Mouse (Mus musculus): ENCODE results near the gene Naa16. TPM values are rescaled to one million over a fixed set of nuclear protein-coding genes. Genes with fewer than 3 reads are reported as not detected.

Naa16 gene
- polyA plus RNA-seq, 1 experiment from 2014 or later: 37.8 TPM

GRCm38 (mm10) chr14:79314245-79315010 is 76.2 kb downstream of the Naa16 start:
- no peak overlapping the region for H3K9ac ChIP-seq (replicated peaks; ENCODE audit: low read length)
- H3K27me3 ChIP-seq (ENCODE audit: insufficient read depth, low read length): no peaks in the 10 kb centered on the region
- no peak overlapping the region for H3K4me2 ChIP-seq (replicated peaks; ENCODE audit: low read depth, low read length)
- H3K4me3 ChIP-seq (ENCODE audit: low read length): no peak overlapping the region
- no peaks in the 10 kb centered on the region for H3K36me3 ChIP-seq (ENCODE audit: insufficient read depth, low read length)
- no peaks in the 10 kb centered on the region for H3K9me3 ChIP-seq (ENCODE audit: low read length)
- no peak overlapping the region for H3K27ac ChIP-seq (ENCODE audit: low read length)
- no peak for ATAC-seq (ENCODE audit: low FRiP score, low TSS enrichment)
- H3K4me1 ChIP-seq (ENCODE audit: insufficient read depth, low read length): no peaks in the 10 kb centered on the region
- 88% methylated on average over 12 of the region's 12 CpGs for WGBS

GRCm38 (mm10) chr14:79313439-79314175 is 77.0 kb downstream of the Naa16 start:
- Histone ChIP-seq H3K9me3 (ENCODE audit: low read length) (no peaks in the 10 kb centered on the region), H3K27ac (ENCODE audit: low read length) (no peak overlapping the region), H3K36me3 (ENCODE audit: insufficient read depth, low read length) (no peaks in the 10 kb centered on the region), H3K9ac (replicated peaks; ENCODE audit: low read length) (no peak overlapping the region), H3K4me3 (ENCODE audit: low read length) (no peak overlapping the region), H3K4me1 (ENCODE audit: insufficient read depth, low read length) (no peaks in the 10 kb centered on the region), H3K27me3 (ENCODE audit: insufficient read depth, low read length) (no peaks in the 10 kb centered on the region), H3K4me2 (replicated peaks; ENCODE audit: low read depth, low read length) (no peak overlapping the region)
- ATAC-seq (ENCODE audit: low FRiP score, low TSS enrichment): no peak
- 69% methylated on average over 8 of the region's 8 CpGs for WGBS

DNA sequence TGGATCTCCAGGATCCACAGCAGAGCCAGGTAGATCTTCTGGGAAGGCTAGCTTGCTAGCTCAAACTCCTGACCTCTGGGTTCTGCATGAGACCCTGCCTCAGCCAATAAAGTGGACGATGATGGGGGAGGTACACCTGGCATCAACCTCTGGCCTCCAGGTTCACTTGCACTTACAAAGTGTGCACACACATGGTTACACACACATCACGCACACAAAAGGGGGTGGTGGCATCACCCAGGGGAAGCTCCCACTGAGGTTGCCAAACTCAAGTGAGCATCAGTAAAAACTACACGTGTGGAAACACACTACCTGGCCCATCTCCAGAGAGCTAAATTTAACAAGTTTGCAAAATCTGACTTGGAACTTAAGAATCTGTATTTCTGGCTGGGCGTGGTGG is 77.9 kb downstream of the Naa16 start:
- H3K27ac ChIP-seq (ENCODE audit: low read length): no peak overlapping the region
- no peaks in the 10 kb centered on the region for H3K27me3 ChIP-seq (ENCODE audit: insufficient read depth, low read length)
- H3K9ac ChIP-seq (replicated peaks; ENCODE audit: low read length): no peak overlapping the region
- no peak overlapping the region for H3K4me3 ChIP-seq (ENCODE audit: low read length)
- WGBS: 80% methylated on average over 4 of the region's 4 CpGs
- H3K4me2 ChIP-seq (replicated peaks; ENCODE audit: low read depth, low read length): no peak overlapping the region
- no peak for ATAC-seq (ENCODE audit: low FRiP score, low TSS enrichment)
- H3K36me3 ChIP-seq (ENCODE audit: insufficient read depth, low read length): no peaks in the 10 kb centered on the region
- no peaks in the 10 kb centered on the region for H3K4me1 ChIP-seq (ENCODE audit: insufficient read depth, low read length)
- H3K9me3 ChIP-seq (ENCODE audit: low read length): no peaks in the 10 kb centered on the region

DNA sequence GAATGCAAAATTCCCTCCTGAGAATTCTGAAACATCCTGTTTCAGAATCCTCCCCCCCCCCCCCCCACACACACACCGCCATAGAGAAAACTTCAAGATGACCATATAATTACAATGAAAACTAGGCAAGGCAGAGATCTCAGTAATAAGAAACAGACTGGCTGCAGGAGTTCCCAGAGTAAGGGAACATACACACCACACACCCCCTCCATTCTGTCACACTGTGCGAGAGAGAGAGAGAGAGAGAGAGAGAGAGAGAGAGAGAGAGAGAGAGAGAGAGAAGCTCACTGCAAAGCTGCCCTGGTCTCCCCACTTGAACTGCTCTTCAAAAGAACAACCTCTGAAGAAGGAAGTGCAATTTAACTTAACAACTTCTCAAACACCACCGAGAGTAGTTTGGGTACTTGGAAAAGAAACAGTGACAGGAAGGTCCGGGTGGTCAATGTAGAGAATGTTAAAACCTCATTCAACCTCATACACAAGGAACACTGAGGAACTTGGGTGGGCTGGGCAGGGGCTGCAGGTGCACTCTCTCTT is 78.6 kb downstream of the Naa16 start:
- ATAC-seq (ENCODE audit: low FRiP score, low TSS enrichment): no peak
- no peak overlapping the region for H3K27ac ChIP-seq (ENCODE audit: low read length)
- no peaks in the 10 kb centered on the region for H3K9me3 ChIP-seq (ENCODE audit: low read length)
- no peak overlapping the region for H3K9ac ChIP-seq (replicated peaks; ENCODE audit: low read length)
- H3K27me3 ChIP-seq (ENCODE audit: insufficient read depth, low read length): no peaks in the 10 kb centered on the region
- WGBS: 29% methylated on average over 4 of the region's 4 CpGs
- H3K4me1 ChIP-seq (ENCODE audit: insufficient read depth, low read length): no peaks in the 10 kb centered on the region
- no peaks in the 10 kb centered on the region for H3K36me3 ChIP-seq (ENCODE audit: insufficient read depth, low read length)
- H3K4me3 ChIP-seq (ENCODE audit: low read length): no peak overlapping the region
- H3K4me2 ChIP-seq (replicated peaks; ENCODE audit: low read depth, low read length): no peak overlapping the region

DNA sequence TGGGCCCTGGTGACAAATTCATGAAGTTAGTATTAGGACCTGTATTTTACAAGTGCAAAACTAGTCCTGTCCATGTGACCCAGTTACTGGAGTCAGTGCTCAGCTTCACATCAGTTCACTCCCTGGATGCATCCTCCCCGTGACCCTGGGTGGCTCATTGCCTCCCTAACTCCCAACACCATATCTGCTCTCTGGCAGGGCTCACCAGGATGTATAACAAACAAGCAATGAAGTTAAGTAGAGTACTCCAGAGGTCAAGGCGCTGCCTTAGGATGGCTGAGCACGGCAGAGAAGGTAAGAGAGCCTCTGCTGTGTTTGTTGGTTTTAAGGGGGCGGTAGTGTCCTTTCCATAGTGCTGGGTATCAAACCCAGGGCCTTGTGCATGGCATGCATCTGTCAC is 81.5 kb downstream of the Naa16 start:
- Histone ChIP-seq H3K9me3 (ENCODE audit: low read length) (no peaks in the 10 kb centered on the region), H3K9ac (replicated peaks; ENCODE audit: low read length) (no peak overlapping the region), H3K27me3 (ENCODE audit: insufficient read depth, low read length) (no peaks in the 10 kb centered on the region), H3K4me3 (ENCODE audit: low read length) (no peak overlapping the region), H3K4me1 (ENCODE audit: insufficient read depth, low read length) (no peaks in the 10 kb centered on the region), H3K27ac (ENCODE audit: low read length) (no peak overlapping the region), H3K36me3 (ENCODE audit: insufficient read depth, low read length) (no peaks in the 10 kb centered on the region), H3K4me2 (replicated peaks; ENCODE audit: low read depth, low read length) (no peak overlapping the region)
- 47% methylated on average over 4 of the region's 4 CpGs for WGBS
- peak; percentile 27; the same call in 1 of the 2 replicates for ATAC-seq (ENCODE audit: low FRiP score, low TSS enrichment)

DNA sequence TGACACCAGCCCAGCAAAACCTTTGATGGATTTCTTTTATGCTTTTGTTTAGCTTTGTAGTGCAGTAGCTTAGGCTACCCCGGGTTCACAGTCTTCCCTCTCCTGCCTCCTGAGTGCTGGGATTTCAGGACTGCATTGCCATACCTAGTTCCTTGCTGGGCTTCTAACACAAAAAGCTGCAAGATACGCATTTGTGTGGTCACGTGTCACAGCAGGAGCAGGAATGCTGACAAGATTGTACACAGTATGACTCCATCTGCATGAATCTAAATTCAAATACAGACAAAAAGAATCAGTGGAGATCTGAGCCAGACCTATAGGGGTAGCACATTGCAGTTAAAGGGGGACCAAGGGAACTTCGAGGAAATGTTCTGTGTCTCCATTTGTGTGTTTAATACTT is 82.2 kb downstream of the Naa16 start:
- WGBS: 55% methylated on average over 4 of the region's 4 CpGs
- H3K4me2 ChIP-seq (replicated peaks; ENCODE audit: low read depth, low read length): no peak overlapping the region

GRCm38 (mm10) chr14:79307908-79308307 is 82.7 kb downstream of the Naa16 start:
- WGBS: 85% methylated on average over 5 of the region's 5 CpGs
- no peaks in the 10 kb centered on the region for H3K27me3 ChIP-seq (ENCODE audit: insufficient read depth, low read length)
- no peaks in the 10 kb centered on the region for H3K4me1 ChIP-seq (ENCODE audit: insufficient read depth, low read length)
- no peak overlapping the region for H3K4me2 ChIP-seq (replicated peaks; ENCODE audit: low read depth, low read length)
- no peak overlapping the region for H3K4me3 ChIP-seq (ENCODE audit: low read length)
- no peaks in the 10 kb centered on the region for H3K9me3 ChIP-seq (ENCODE audit: low read length)
- ATAC-seq (ENCODE audit: low FRiP score, low TSS enrichment): no peak
- H3K27ac ChIP-seq (ENCODE audit: low read length): no peak overlapping the region
- H3K36me3 ChIP-seq (ENCODE audit: insufficient read depth, low read length): no peaks in the 10 kb centered on the region
- H3K9ac ChIP-seq (replicated peaks; ENCODE audit: low read length): no peak overlapping the region

More for the DNA sequence above, 82.2 kb downstream of the Naa16 start:
- no peak overlapping the region for H3K27ac ChIP-seq (ENCODE audit: low read length)
- no peak for ATAC-seq (ENCODE audit: low FRiP score, low TSS enrichment)
- H3K9ac ChIP-seq (replicated peaks; ENCODE audit: low read length): no peak overlapping the region
- no peaks in the 10 kb centered on the region for H3K27me3 ChIP-seq (ENCODE audit: insufficient read depth, low read length)
- H3K4me1 ChIP-seq (ENCODE audit: insufficient read depth, low read length): no peaks in the 10 kb centered on the region
- H3K9me3 ChIP-seq (ENCODE audit: low read length): no peaks in the 10 kb centered on the region
- no peak overlapping the region for H3K4me3 ChIP-seq (ENCODE audit: low read length)
- H3K36me3 ChIP-seq (ENCODE audit: insufficient read depth, low read length): no peaks in the 10 kb centered on the region

GRCm38 (mm10) chr14:79307138-79307537 is 83.4 kb downstream of the Naa16 start:
- WGBS: 93% methylated on average over 7 of the region's 7 CpGs
- Histone ChIP-seq H3K4me3 (ENCODE audit: low read length) (no peak overlapping the region), H3K27me3 (ENCODE audit: insufficient read depth, low read length) (0 out of 2 replicates have a peak, but pooled peaks cover under 1% of the 10 kb centered on the region), H3K9ac (replicated peaks; ENCODE audit: low read length) (no peak overlapping the region), H3K9me3 (ENCODE audit: low read length) (no peaks in the 10 kb centered on the region), H3K27ac (ENCODE audit: low read length) (no peak overlapping the region), H3K36me3 (ENCODE audit: insufficient read depth, low read length) (no peaks in the 10 kb centered on the region), H3K4me2 (replicated peaks; ENCODE audit: low read depth, low read length) (no peak overlapping the region), H3K4me1 (ENCODE audit: insufficient read depth, low read length) (no peaks in the 10 kb centered on the region)
- no peak for ATAC-seq (ENCODE audit: low FRiP score, low TSS enrichment)

DNA sequence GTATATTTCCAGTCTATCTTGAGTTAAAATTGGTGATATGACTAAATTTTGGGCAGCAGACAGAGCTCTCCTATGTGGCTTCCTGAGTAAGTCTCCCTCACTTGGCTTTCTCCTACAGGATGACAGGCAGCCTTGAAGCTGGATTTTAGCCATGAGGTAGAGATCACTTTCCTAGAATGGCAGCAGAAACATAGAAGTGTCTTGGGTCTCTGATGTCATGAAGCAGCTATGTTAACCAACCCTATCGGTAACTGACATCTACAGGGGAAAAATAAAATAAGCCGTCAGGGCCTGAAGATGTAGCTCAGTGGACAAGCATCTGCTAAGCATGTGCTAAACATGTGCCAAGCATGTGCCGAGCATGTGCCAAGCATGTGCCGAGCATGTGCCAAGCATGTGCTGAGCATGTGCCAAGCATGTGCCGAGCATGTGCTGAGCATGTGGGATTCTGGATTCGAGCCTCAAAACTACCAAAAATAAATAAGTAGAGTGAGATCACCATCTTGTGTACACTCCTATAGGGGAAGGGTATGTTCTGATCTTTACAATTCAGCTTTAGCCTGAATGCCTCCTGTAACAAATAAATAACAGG is 85.6 kb downstream of the Naa16 start:
- no peak for ATAC-seq (ENCODE audit: low FRiP score, low TSS enrichment)
- H3K9me3 ChIP-seq (ENCODE audit: low read length): no peaks in the 10 kb centered on the region
- H3K4me1 ChIP-seq (ENCODE audit: insufficient read depth, low read length): peaks cover 9% of the 10 kb centered on the region
- 93% methylated on average over 6 of the region's 6 CpGs for WGBS
- no peak overlapping the region for H3K9ac ChIP-seq (replicated peaks; ENCODE audit: low read length)
- H3K27ac ChIP-seq (ENCODE audit: low read length): no peak overlapping the region
- H3K36me3 ChIP-seq (ENCODE audit: insufficient read depth, low read length): no peaks in the 10 kb centered on the region
- H3K4me2 ChIP-seq (replicated peaks; ENCODE audit: low read depth, low read length): no peak overlapping the region
- H3K27me3 ChIP-seq (ENCODE audit: insufficient read depth, low read length): 0 out of 2 replicates have a peak, but pooled peaks cover 5% of the 10 kb centered on the region
- no peak overlapping the region for H3K4me3 ChIP-seq (ENCODE audit: low read length)
